Mouse (Mus musculus): Measurements from ENCODE around the gene Pds5a. TPM values are rescaled to one million over a fixed set of nuclear protein-coding genes. Genes with fewer than 3 reads are reported as not detected.

Gene Pds5a
- polyA plus RNA-seq, 1 experiment from 2014 or later: 58.7 TPM

- WGBS: 90% methylated on average over 2 of the region's 2 CpGs
Observed at GRCm38 (mm10) chr5:65565486-65565885, 132.6 kb downstream of the Pds5a start.

GRCm38 (mm10) chr5:65561125-65561893 is 136.8 kb downstream of the Pds5a start:
- H3K36me3 ChIP-seq (ENCODE audit: control insufficient read depth, insufficient read depth, low read length): no peaks in the 10 kb centered on the region
- no peak overlapping the region for H3K4me2 ChIP-seq (ENCODE audit: low read length)
- no peaks in the 10 kb centered on the region for H3K4me1 ChIP-seq (ENCODE audit: control insufficient read depth, insufficient read depth, low read length)
- no peak overlapping the region for H3K27ac ChIP-seq (ENCODE audit: low read depth, low read length)
- no peak overlapping the region for H3K9ac ChIP-seq (ENCODE audit: low read length)
- ATAC-seq (no peak), DNase-seq (ENCODE audit: low spot score) (peak; percentile 2)
- H3K27me3 ChIP-seq (replicated peaks; ENCODE audit: control insufficient read depth, insufficient read depth, low read length): no peaks in the 10 kb centered on the region
- no peaks in the 10 kb centered on the region for H3K9me3 ChIP-seq (replicated peaks; ENCODE audit: control insufficient read depth, low read length)
- H3K4me3 ChIP-seq (ENCODE audit: low read depth, low read length): no peak overlapping the region
- 23% methylated on average over 17 of the region's 20 CpGs for WGBS

More at GRCm38 (mm10) chr5:65565486-65565885, 132.6 kb downstream of the Pds5a start:
- Histone ChIP-seq H3K36me3 (ENCODE audit: control insufficient read depth, insufficient read depth, low read length) (peaks cover 14% of the 10 kb centered on the region; the same call in 1 of the 2 replicates), H3K4me2 (ENCODE audit: low read length) (no peak overlapping the region), H3K27me3 (replicated peaks; ENCODE audit: control insufficient read depth, insufficient read depth, low read length) (no peaks in the 10 kb centered on the region), H3K9ac (ENCODE audit: low read length) (no peak overlapping the region), H3K9me3 (replicated peaks; ENCODE audit: control insufficient read depth, low read length) (no peaks in the 10 kb centered on the region), H3K4me1 (ENCODE audit: control insufficient read depth, insufficient read depth, low read length) (no peaks in the 10 kb centered on the region), H3K4me3 (ENCODE audit: low read depth, low read length) (no peak overlapping the region), H3K27ac (ENCODE audit: low read depth, low read length) (no peak overlapping the region)
- no peak for DNase-seq (ENCODE audit: low spot score)
- no peak for ATAC-seq

GRCm38 (mm10) chr5:65557109-65557508 is 141.0 kb downstream of the Pds5a start:
- Histone ChIP-seq H3K9ac (ENCODE audit: low read length) (no peak overlapping the region), H3K4me3 (ENCODE audit: low read depth, low read length) (no peak overlapping the region), H3K36me3 (ENCODE audit: control insufficient read depth, insufficient read depth, low read length) (no peaks in the 10 kb centered on the region), H3K27ac (ENCODE audit: low read depth, low read length) (no peak overlapping the region), H3K9me3 (replicated peaks; ENCODE audit: control insufficient read depth, low read length) (no peaks in the 10 kb centered on the region), H3K4me1 (ENCODE audit: control insufficient read depth, insufficient read depth, low read length) (no peaks in the 10 kb centered on the region), H3K27me3 (replicated peaks; ENCODE audit: control insufficient read depth, insufficient read depth, low read length) (no peaks in the 10 kb centered on the region), H3K4me2 (ENCODE audit: low read length) (no peak overlapping the region)
- ATAC-seq: no peak
- DNase-seq (ENCODE audit: low spot score): no peak

Other genes with a start within 250 kb of the Pds5a start
- gene Gm43552, start 205.4 kb downstream of the Pds5a start, polyA plus RNA-seq (2014; fragmentation: Nextera tagmentation; extraction: Ambion mirVana): not detected in 2 replicates
- gene Smim14, start 161.1 kb downstream of the Pds5a start, polyA plus RNA-seq (2014; fragmentation: Nextera tagmentation; extraction: Ambion mirVana): 199 and 205 TPM in 2 replicates
- gene Ube2k, start 161.0 kb downstream of the Pds5a start, polyA plus RNA-seq (2014; fragmentation: Nextera tagmentation; extraction: Ambion mirVana): 154 and 165 TPM in 2 replicates
- gene N4bp2, start 65.2 kb upstream of the Pds5a start, polyA plus RNA-seq (2014; fragmentation: Nextera tagmentation; extraction: Ambion mirVana): 22.4 and 29.9 TPM in 2 replicates
- gene Rhoh, start 162.9 kb upstream of the Pds5a start, polyA plus RNA-seq (2014; fragmentation: Nextera tagmentation; extraction: Ambion mirVana): 0.25 and 0.29 TPM in 2 replicates
- not detected in 2 replicates for gene Chrna9, start 236.6 kb upstream of the Pds5a start, polyA plus RNA-seq (2014; fragmentation: Nextera tagmentation; extraction: Ambion mirVana)

Measured in forebrain, embryonic 14.5 days (tissue).